ENCODE assay signal across 24 mouse cellular contexts in genomic region chr5:122876671-122877070, GRCm38 (mm10).
"Had no signal": no experiment of that assay in that cellular context is flagged by ENCODE, and none has a peak within 500 bp of the region (broad histone marks: within the 10 kb centered on the region; RNA-seq: fewer than 3 reads in every experiment).

No protein-coding gene starts in this region.

- H3K27ac ChIP-seq: forebrain, embryonic 15.5 days; heart, adult 2 months; heart, embryonic 13.5 days; heart, embryonic 15.5 days; hindbrain, embryonic 13.5 days; hindbrain, embryonic 15.5 days; hindbrain, postnatal 0 days; kidney, postnatal 0 days; limb, embryonic 13.5 days; limb, embryonic 15.5 days; liver, embryonic 12.5 days; liver, embryonic 14.5 days had no signal

- H3K4me2 ChIP-seq: forebrain, embryonic 15.5 days; heart, embryonic 11.5 days; heart, embryonic 13.5 days; heart, embryonic 15.5 days; hindbrain, embryonic 13.5 days; hindbrain, embryonic 15.5 days; limb, embryonic 13.5 days; limb, embryonic 15.5 days; liver, embryonic 12.5 days had no signal

- H3K27me3 ChIP-seq: forebrain, embryonic 15.5 days; heart, embryonic 13.5 days; heart, embryonic 15.5 days; hindbrain, embryonic 13.5 days; hindbrain, embryonic 15.5 days; limb, embryonic 13.5 days; limb, embryonic 15.5 days; liver, embryonic 12.5 days had no signal

- H3K9ac ChIP-seq: forebrain, embryonic 15.5 days; forebrain, postnatal 0 days; heart, embryonic 13.5 days; heart, embryonic 15.5 days; hindbrain, embryonic 13.5 days; hindbrain, embryonic 15.5 days; limb, embryonic 13.5 days; limb, embryonic 15.5 days; liver, embryonic 12.5 days; liver, embryonic 14.5 days had no signal

- H3K9me3 ChIP-seq: forebrain, embryonic 15.5 days; heart, embryonic 13.5 days; heart, embryonic 15.5 days; hindbrain, embryonic 13.5 days; hindbrain, embryonic 15.5 days; limb, embryonic 13.5 days; limb, embryonic 15.5 days; liver, embryonic 12.5 days had no signal

- H3K4me3 ChIP-seq: forebrain, embryonic 15.5 days; heart, adult 2 months; heart, embryonic 13.5 days; heart, embryonic 15.5 days; hindbrain, embryonic 13.5 days; hindbrain, embryonic 15.5 days; limb, embryonic 13.5 days; limb, embryonic 15.5 days; liver, embryonic 12.5 days had no signal

- ATAC-seq: forebrain, embryonic 15.5 days; forebrain, postnatal 0 days; hindbrain, postnatal 0 days; intestine, embryonic 16.5 days; liver, embryonic 12.5 days had no signal

- H3K4me1 ChIP-seq: forebrain, embryonic 15.5 days; heart, embryonic 13.5 days; heart, embryonic 15.5 days; hindbrain, embryonic 13.5 days; hindbrain, embryonic 15.5 days; limb, embryonic 13.5 days; limb, embryonic 15.5 days had no signal

- DNase-seq: forebrain, postnatal 0 days; gastrocnemius, postnatal 14 days; gastrocnemius, postnatal 36 days; heart, adult 2 months; heart, postnatal 14 days; heart, postnatal 36 days; kidney, adult 18-20 months; kidney, postnatal 36 days; layer of hippocampus, adult 9-11 months; layer of hippocampus, postnatal 36 days; left cerebral cortex, postnatal 4 days had no signal
